Mouse (Mus musculus) MEL-GATA-1-ER (cell line): ENCODE measurements around the gene Pam.

Source experiments
- DNase-seq: peaks from one replicate; pipeline ENCODE4 v3.0.0-alpha.2; 2012; ENCODE audit warnings: low read depth; ENCODE audit errors: extremely low read depth

Gene Pam

DNA sequence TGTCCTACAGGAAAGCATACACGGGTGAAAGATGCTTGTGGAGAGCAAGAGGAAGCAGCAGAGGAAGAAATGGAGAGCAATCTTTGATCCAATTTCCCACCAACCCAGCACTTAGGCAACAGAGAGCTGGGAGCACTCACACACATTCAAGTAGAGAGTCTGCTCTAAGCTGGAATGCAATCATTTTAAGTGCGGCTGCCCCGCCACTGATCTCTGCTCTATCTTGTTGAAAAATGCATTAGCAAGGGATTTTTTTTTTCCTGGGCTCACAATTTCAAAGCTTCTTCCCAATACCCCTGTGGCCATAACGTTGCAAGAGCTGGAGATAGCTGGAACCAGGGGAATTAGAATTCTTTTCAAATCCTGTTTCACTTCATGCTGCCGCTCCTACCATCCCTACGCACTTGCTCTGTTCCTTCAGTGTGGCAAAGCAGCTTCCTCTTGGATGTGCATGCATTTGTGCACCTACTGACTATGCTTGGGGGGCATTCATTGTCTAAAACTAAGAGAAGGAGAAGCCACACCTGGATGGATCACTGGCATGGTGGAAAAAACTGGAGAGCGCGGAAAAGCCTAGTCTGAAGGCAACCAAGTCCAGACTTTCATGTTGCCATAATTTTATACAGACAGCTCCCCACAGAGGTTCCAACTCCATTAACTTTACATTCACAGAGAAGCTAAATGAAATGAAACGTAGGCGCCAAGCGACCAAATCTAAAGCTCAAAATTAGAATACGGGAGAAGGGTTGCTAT, 179.1 kb downstream of the Pam start:
- no peak for DNase-seq

DNA sequence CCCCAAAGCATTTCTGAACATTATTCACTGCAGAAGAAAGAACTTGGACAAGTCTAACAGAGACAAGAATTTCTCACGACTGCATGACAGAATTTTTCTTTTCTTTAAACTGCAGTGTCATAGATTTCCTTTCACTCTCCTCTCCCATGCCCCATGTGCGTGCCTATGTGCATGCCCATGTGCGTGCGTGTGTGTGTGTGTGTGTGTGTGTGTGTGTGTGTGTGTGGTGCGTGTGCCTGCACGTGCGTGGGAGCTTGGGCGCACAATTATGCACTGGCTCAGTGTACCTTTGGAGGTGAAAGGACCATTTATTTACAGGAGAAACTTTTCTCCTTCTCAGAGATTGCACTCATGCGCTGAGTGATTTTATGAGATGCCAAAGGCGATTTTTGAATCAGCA, 179.7 kb downstream of the Pam start:
- no peak for DNase-seq

DNA sequence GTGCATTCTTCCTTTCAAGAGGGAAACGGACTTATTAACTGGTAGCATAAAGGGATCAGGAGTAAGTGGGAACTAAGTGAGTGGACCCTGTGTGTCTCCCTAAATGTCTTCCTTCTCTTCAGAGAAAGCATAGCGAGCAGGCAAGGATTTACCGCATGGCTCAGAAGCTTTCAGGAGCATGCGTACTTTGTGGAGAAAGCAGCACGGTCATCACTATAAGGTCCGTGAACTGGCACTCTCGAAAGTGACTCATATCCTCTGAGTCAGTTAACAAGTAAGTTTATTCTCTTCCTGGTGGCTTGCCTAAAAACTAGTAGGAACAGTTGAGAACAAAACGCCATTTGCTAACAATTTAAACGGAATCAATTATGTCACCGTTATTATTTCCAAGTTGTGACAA, 184.6 kb downstream of the Pam start:
- no peak for DNase-seq

DNA sequence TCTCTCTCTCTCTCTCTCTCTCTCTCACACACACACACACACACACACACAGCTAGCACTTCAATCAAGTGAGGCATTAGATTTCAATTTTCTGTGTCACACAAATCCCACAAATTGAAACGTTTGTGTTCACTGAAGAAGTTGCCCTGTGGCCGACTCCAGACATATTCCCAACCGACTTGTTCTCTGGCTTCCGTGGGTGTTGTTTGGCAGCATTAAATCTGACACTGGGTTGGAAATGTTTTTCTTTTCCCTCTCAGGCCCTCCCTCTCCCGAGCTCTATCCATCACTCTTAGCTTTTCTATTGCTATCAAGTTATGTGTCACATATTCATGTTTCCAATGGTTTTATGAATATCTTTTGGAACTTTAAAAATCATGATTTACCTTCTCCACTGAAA, 185.9 kb downstream of the Pam start:
- DNase-seq, result no peak

DNA sequence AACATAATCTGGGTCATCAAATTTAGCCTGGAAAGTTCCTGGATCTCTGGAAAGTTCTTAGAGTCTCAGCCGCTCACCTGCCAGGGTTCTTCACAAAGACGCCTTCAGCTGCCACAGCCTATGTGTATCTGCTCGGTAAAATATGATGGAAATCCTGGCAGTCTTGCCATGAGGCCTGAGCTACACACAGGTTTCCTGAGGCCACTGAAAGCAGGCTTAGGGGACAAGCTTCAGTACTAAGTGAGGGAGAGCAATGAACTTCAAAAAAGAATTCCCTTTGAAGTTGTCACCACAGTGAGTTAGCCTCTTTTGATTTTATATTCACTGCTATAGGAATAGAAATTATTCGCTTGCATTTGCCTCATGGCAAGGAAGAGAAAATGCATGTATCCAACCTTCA, 186.7 kb downstream of the Pam start:
- no peak for DNase-seq

DNA sequence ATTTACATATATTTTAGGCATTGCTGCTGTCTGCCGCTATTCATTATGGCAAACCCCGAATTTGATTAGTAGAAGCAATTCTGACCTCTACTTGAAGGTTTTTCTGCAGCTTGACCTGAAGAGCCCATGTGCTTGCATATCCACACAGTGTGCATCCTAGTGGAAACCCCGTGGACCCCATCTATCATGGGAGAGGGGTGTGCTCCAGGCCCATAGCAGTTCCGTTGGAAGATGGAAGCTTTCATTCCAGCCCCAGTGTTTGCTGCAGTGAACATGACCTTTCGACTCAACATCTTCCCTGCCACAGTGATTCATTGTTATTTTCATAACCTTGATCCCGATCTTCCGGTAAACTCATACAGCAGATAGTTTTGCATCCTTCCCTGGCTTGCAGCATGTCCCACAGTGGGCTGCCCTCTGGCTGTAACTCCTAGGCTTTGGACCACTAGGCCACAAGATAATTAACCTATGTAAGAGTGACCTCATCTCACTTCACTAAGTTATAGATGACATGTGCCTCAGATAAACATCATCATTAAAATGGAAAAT, 191.5 kb downstream of the Pam start:
- no peak for DNase-seq

DNA sequence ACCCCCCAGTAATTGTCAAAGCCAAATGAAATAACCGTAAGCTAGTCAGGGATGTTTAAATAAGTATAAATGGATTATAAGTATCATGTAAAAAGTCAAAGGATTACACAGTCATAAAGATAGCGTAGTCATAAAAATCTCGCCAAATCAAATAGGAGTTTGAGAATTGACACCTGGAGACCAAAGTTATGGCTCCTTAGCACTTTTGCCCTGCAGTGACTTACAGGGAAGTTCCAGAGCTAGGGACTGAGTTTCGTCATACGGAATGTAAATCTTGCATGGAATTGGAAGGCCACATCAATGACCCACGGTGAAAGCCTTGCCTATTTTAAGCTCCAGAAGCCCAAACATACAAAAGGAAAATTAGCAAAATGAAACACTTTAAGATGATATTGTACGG, 192.6 kb downstream of the Pam start:
- DNase-seq, result no peak

DNA sequence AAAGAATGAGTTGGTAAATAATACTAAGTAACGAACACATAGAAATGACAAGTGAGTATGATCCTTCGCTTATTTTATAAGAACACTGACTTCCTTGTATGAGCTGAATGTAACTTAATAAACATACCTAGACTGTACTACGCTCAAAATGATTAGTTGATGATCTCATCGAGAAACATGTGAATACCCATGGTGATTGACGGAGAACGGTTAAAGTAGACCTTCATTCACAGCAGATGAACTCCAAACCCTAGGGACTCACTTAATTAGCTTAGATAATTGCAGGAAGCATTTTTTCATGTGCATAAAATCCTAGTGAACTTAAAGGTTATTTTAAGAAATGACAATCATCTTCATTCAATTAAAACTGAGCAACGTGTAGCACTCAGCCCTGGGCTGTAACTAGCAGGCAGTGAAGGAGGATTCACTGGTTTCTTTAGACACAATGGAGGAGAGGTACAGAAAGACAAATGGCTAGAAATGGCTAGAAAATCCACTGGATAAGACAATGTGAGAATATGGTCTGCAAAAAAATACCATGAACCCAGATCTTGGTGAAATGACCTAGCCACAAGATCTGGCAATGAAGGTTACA, 194.8 kb downstream of the Pam start:
- DNase-seq, result no peak

DNA sequence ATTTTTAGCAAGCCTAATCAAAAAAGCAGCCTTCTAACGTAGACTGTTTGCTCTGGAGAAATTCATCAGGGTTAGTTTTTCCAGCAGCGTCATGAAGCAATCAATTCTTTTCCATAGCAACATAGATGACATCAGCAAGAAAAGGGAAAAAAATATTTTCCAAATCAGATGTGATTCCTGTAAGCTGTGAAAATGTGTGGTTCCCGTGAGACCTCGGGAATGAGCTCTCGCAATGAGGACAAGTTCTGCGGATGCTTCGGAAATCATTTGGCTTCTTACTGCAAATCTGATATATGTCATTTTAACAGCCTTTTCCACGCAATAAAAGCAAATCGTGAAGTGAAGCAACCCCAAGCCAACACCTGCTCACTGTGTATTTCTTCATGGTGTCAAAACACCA, 207.9 kb downstream of the Pam start:
- no peak for DNase-seq

DNA sequence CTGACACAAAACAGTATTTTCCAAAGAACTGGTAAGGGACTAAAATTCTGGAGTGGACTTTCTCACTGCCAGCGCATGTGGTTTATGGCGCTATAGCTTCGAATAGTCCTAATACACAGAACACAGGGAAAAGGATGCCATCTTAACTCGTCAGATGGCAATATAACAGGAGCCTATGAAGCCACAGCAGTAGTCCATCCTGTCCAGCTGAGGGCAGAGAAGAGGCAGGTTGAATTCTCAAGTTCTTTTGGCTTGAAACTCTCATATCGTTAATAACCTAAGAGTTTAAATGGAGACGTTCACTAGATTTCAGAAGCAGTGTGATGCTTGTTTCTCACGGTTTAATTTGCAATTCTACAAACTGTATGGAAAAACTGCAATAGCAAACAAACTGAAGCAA, 211.9 kb downstream of the Pam start:
- no peak for DNase-seq

DNA sequence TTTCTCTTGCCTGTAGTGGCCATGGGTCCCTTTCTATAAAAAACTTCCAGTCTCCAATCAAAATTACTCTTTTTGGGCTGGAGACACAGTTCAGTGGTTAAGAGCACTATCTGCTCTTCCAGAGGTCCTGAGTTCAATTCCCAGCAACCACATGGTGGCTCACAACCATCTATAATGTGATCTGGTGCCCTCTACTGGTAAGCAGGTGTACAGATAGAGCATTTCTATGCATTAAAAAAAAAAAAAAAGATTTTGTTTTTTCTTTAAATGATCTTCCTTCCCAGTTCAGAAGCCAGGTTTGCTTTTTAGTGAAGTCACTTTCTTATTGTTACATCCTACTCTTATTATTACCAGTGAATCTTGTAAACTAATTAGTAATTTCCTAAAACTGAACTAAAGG, 218.4 kb downstream of the Pam start:
- no peak for DNase-seq

DNA sequence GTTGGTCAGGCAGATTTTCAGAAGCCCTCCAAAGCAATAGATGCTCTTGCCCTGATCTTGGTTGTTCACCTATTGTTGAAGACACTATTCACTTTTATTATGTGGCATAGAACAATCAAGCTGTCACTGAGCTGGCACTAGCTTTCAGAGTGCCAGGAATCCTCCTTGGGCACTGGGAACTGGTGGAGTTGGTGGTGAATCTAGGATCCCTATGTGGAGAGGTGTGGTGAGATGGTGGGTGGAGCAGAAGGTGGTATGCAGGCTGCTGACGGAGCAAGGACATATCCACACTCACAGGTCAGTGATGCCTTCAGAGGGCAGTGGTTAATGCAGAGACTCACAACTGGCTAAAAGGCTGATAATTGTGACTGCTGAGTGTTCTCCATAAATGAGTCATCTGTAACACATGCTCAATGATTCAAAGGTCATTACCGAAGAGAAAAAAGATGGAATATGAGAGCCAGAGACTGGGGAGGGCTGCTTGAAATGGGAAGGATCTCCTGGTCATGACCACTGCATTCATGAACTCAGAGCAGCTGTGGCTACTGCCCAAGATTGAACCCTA, 221.9 kb downstream of the Pam start:
- DNase-seq, result no peak

DNA sequence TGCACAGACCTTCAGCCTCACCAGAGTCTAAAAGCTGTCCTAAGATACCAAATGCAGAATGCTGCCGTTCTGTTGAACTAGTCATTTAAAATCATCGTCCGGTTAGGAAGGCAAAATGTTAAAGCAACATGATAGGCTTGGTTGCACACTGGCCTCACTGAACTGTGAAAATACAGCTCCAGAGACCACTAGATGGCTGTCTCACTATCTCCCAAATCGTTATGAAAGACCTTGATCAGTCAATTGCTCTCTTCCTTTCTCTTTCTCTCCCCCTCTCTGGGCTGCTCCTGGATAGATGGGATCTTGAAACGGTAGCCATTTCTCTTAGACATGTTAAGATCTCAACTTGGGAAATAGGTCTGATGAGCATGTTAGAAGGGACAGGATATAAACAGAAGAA, 223.0 kb downstream of the Pam start:
- no peak for DNase-seq

DNA sequence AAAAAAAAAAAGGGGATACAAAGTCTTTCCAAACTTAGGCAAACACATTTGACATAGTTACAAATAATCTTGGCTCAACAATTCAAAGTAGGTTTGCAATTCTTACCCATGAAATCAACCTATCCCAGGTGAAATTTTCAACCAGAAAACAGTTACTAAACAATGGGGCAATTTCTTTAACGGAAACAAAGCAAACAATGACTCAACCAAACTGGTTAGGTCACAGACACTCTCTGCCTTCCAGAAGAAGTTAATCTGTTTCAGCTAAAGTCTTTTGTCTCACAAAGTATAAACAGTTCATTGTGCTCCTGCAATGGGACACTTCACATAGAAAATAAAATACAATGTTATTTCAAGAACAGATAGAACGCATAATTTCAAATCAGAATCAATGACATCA, 223.4 kb downstream of the Pam start:
- DNase-seq, result no peak

DNA sequence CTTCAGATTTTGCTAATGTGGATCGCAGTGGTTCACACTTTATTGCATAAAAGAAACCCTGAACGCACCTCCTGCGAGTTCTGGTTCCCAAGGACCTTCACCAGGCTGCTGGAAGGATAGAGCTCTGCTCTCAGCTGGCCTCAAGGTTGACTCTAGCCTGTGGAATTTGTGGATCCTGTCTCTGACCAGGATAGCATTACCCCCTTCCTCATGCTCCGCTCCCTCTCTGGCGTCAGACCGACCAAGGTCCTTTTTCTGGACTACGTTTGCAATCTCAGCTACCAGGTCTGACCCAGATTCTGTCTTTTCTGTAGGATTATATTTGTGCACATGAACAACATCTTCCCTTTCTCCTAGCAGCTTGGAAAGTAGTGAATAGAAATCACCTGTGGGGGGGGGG, 231.3 kb downstream of the Pam start:
- no peak for DNase-seq

DNA sequence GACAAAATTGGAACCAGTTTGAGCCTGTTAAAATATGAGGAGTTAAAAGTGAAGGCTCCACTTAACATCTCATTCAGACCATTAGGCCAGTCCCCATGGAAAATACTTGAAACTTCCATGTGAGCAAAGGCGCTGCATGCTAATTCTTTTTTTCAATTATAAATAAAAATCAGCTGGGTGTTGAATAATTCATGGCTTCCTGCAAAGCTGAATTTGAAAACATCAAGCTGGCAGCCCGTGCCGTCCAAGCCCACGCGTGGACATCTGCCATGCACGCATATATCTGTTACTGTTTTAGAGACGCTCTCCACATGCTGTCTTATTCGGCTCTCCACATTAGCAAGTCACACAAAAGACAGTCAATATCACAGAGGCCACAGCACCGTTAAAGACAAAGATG, 232.3 kb downstream of the Pam start:
- no peak for DNase-seq

DNA sequence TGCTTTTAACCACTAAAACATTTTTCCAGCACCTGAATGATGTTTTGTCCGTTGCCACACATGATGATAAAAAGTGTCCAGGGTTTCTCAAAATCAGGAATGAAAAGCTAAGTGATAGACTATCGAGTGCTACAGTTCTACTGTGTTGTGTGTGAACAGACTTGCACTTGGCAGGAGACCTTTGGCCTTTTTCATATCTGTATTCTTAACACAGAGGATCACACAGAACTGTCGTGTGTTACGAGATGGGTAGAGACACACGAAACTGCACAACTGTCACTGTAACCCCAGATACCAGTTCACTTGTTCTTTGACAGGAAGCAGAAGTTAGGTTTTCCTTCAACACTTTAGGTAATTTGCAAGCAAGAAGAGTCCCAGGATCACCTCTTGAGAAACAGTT, 232.7 kb downstream of the Pam start:
- no peak for DNase-seq

DNA sequence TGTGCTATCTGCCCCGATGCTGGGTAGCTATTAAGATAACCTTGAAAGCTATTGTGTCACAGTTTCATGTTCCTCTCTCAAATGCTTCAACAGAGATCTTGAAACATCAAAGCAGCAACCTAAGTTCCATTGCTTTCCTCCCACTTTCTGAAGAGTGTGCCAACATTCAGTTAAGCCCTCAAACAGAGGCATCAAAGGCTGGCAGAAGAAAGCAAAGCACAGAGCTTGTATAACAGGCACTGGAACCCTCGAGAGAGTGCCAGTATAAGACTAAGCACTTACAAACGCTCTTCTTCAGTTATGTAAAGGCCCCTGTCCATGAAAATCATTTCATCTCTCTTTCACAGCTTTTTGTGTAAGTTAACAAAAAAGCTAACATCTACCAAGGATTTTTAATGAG, 241.2 kb downstream of the Pam start:
- no peak for DNase-seq

DNA sequence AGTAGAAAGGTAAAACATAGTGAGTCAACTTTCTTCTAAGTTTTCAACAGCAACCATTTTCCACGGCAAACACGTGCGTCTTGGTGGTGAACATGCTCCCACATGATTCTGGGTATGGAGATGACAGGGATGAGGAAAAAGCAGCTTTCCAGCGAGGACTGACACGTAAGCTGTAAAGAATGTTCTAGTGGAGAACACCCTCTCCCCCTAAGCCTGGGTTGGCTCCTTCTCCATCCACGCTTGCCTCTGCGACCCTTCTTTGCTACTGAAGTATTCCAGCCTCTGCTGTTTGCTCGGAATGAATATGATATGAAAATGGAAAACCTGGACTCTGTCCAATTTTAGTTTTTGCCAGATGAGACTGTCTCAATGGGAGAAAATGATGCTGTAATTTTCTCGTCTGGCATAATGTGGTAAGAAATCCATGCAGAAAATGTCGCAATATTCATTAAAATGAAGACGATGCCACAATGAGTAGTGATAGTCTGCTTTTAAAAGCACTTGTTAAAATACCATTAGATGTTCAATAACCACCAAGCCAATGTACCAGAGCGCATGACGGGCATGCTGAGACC, 243.8 kb downstream of the Pam start:
- DNase-seq, result no peak

DNA sequence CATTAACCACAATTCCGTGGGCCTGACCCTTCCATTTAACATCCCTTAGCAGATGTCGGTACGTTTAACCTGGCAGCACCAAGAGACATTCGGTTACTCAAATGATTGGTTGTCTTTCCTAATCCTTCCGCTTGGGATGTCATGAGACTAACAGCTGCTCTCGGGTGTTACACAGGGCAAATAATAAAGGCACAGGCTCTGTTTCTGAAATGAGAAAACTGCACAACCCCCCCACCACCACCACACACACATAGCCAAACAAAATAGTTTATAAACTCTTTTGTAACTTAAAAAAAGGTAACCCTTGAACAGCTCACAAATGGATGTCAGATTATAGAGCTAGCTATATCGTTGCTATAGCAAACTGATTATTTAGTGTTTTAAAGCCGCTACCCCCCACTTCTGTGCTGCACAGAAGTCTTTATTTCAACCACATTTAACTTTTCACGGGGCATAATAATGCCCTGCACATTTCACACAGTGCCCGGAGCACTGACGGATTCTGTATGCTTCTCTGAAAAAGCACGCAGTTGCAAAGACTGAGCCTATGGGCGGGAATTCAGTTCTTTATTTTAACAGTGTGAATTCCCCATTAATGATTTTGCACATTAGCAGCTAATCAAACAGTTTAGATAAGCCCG, 246.7 kb downstream of the Pam start:
- no peak for DNase-seq

DNA sequence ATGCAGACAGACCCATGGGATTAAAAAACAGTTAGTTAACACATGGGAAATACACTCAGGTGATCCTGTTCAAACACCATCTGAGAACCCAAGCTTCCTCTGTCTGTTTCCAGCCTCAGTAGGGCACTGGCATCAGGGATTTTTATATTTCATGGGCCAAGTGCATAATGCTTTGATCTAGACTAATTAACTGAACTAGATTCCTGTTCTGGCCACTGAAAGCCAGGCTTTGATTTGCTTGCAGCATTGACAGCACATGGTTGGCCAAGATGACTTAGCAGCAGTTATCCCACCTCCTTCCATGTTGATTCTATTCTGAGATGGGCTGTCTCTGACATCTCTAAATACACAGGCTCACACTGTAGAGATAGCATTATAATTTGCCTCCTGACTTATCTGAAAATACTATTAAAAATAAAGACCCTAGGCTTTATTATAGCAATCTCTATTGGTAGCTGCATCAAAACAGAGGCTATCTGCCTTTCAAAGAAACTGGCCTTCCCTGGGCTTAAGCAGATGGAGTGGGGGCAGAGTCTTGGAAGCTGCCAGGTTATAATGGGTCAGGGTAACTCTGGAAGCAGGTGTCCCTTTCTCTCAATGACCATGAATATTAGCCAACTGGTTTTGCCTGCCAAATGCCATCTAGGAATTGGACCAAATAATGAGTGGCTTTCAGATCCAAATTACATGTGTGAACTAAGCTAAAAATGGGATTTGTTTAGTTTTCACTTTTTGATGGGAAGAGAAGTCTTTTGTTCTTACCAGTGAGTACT, 252.0 kb downstream of the Pam start:
- no peak for DNase-seq
